Mouse (Mus musculus) thymus, postnatal 36 days (tissue): ENCODE results near the gene Fzr1.

Source experiments
- DNase-seq, 2 experiments: peaks; one replicate each; pipeline ENCODE4 v3.0.0; 2022; ENCODE audit warnings: mixed read lengths in 2 of 2

The Fzr1 gene

DNA sequence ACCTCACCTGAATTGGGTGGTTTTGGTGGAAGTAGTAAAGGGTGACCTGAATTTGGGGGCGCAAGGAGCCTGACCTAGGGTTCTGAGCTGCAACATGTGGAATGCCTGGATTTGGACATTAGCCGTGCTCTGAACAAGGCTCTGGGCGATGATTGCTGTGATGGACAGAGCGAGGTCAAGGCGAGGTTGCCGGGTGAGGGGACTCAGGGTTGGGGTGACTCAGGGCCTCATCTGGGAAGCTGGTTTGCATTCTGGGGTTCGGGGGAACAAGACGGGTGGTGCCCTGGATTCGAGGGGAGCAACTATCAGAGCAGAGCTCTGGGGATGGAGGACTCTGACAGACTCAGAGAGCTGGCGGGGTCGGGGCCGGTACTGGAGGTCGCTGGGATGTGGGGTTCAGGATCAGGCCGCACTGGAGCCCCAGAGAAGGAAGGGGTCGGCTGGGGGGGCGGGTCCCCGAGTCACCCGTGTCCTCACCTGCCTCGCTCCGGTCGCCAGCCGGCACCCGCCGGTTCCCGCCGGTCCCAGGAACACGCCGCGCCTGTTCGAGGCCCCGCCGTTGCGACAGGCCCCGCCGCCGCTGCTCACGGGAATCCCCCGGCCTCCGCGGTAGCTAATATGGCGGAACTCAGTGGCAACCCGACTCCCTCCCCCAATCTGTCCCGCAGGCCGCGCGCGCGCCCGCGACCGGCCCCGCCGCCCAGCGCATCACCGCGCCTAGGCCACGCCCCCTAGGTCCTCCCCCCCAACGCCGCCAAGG is at the start of gene Fzr1:
TSS of gene Fzr1 (minus strand) at position 724 of the 760 bp plus-strand sequence.
- no peak for DNase-seq

DNA sequence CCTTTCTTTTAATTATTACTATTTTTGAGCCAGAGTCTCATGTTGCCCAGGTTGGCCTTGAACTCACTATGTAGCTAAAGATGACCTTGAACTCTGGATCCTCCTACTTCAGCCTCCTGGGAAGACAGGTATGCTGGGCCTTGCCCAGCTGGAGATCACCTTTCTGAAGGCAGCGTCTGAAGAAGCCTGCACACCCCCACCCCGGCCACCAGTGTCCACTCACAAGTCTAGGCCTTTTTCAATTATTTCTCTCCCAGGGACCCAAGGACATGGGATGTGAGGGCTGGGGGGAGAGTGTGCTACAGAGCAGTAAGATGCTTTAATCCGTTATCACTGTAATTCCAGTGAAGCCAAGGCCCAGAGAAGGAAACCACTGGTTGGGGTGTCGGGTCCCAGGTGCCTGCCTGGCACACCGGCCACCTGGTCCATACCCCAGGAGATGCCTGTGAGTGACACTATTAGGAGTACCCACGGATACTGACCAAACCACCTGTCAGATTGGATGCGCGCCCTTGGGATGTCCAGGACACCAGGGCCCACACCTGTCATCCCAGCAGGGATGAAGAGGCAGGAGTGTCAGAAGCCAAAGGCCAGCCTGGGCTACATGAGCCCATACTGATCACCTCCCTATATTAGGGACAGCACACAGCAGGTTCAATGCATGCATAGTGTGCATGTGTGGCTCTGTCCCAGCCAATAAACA is 49.6 kb upstream of the Fzr1 start:
- peak in 1 of 2 experiments; percentile 7 for DNase-seq

DNA sequence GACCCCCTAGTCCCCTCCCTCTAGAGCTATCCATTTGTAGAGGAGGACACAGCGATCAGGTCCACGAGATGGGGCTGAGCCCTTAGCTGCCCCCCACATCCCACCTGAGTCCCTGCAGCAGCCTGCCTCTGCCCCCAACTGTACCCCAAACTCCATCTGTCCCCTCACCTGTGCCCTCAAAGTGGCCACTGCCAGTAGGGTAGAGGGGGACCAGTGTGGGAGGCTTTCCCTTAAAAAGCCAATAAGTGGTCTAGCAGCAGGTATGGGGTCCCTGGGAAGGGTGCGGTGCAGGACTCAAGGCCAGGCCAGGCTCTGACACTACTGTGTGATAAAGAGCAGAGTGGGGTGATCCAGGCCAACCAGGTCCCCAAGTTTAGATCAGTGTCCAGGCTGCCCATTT is 49.0 kb upstream of the Fzr1 start:
- DNase-seq: peak in 1 of 2 experiments; percentile 7

DNA sequence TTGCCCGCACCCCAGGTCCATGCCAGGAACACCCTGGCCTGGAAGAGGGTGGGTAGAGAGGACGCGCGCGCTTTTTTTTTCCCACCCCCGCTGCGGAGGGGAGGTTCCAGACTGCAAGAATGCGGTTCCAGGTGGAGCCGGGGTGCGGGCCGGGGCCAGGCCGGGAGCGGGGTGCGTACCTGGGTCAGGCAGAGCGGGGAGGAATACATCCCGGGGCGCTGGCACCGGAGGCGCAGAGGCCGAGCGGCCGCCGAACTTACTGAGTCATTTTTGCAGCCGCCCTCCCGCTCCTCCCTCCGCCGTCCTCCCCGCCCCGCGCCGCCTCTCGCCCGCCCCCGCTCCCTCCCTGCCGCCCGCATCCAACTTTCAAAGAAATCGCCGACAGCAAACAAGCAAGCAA is 48.6 kb upstream of the Fzr1 start:
- DNase-seq: peak in 1 of 2 experiments; percentile 40

DNA sequence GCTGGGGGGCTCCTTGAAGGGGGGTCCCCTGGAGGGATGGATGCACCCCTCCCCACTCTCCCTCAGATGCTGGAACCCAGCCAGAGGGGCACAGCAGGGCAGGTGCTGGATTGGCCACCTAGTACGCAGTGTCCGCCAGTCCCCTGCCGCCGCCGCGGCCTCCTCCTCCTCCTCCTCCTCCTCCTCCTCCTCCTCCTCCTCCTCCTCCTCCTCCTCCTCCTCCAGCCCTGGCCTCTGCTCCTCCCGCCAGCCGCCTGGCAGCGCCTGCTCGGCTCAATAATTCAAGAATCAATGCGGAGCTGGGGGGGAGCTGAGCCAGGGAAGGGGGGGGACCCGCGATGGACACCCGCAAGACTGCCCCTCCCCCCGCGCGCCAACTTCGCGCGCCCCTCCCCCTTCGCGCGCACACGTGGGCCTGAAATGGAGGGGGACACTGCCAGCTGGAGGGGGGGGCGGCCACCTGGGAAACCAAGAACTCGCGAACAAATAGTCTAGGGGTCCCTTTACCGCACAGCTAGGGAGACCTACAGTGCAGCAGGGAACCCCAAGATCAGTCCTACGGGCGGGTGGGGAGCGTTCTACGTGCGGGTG is 47.9 kb upstream of the Fzr1 start:
- peak in 1 of 2 experiments; percentile 28 for DNase-seq

DNA sequence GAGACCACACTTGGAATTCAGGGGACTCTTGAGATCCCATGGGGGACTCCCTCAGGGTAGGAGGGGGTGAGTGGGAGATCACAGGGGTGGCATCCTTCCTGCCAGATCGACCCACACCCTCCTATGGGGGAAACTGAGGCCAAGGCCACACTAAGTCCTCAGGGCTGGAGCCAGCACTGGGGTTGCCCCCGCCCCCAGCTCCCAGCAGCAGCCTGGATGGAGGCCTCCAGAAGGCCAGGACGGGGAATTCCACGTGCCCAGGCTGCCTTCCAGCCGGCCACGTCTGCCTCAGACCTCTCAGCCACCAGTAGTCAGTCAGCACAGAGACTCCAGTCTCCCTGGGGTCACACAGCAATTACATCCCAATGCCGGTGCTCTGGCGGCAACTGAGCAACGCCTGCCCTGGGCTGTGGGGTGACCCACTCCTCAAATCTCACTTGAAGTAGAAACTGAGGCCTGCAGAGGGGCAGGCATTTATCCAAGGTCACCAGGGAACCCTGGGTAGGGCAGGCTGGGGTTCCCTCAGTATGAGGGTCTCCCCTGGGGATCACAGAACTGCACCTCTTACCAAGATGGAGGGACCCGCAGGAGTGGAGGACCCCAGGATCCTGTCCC is 47.0 kb upstream of the Fzr1 start:
- DNase-seq: peak in 1 of 2 experiments; percentile 9

DNA sequence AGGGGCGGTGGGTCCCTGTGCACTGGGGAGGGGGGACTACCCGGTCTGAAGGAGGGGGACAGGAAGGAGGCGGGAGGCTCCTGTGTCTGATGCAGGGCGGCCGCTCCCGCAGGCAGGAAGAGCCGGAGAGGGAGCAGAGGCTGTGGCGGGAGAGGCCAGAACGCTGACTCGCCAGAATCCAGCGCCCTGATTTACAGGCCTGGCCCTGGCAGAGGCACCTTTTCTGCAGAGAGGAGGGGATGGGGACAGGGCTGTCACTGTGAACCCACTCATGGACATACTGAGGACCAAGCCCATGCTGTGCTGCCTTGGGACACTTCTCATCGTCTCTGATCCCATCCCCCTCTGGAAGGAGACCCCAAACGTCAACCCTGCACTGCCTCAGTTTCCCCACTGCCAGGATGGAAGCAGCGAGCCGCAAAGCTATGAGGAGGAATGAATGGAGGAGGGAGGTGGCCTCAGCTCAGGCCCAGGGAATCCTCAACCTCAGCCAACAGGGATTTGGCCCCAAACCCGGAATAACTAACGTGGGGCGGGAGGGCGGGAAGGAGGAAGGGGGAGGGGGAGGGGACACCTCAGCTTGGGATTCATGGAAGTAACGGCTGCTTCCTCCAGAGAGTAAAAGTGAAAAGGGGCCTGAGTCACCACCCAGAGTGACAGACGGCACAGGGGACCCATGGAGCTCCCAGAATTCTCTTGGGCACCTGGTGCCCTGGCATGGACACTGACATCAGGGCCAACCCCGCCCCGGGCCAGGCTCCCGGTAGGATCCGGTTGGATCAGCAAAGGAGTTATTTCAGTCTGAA is 46.1 kb upstream of the Fzr1 start:
- DNase-seq: peak in 1 of 2 experiments; percentile 26

DNA sequence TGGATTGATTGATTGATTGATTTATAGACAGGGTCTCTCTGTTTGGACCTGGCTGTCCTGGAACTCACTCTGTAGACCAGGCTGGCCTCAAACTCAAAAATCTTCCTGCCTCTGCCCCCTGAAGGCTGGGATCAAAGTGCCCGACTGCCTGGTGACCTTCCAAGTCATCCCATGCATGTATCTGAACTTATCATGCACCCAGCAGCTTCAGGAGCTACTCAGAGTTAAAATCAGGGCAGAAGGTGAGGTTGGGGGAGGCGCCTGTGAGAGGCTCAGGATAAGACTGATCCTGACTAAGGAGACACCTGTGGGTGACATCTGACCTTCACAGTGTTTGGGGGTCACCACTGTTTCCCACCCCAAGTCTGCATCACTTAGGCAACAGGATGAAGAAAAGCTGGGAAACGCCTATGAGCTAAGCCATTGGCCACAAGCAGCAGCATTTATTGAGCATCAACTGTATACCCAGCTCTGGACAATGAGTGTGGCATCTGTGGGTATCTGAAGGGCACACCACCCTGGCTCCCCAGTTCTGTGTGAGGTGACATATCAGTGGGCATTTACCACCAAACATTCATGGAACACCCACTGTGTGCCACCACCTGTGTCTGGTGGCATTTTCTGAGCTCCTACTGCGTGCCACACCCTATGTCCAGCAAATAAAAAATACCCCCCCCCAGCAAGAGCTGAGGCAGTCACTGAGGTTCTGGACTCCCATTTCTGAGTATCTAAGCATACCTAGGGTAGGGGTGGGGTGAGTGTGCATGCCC is 45.3 kb upstream of the Fzr1 start:
- DNase-seq: peak in 1 of 2 experiments; percentile 1

DNA sequence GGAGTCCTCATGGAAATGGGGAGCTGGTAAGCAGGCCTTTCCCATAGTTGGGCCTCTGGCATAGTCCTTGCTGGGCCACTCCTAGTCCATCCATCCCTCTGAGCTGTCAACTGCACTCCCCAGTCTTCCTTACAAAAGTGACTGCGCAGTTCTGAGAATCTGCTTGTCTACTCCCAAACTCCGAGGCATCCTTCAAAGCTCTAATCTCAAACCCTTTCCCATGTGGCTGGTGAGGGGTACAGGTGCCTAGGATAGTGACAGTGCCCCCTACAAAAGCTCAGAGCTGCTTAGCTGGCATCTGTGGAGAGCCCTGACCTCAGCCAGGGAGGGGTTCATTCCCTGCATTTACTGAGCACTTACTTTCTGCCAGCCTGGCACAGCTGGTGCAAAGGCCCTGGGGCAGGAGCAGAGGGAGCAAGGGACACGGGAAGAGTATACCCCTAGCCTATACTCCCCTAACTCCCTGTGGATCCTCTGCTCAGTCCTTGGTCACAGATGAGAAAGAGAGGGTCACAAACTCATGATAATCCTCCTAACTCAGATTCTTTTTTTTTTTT is 44.4 kb upstream of the Fzr1 start:
- DNase-seq: peak in 1 of 2 experiments; percentile 2

DNA sequence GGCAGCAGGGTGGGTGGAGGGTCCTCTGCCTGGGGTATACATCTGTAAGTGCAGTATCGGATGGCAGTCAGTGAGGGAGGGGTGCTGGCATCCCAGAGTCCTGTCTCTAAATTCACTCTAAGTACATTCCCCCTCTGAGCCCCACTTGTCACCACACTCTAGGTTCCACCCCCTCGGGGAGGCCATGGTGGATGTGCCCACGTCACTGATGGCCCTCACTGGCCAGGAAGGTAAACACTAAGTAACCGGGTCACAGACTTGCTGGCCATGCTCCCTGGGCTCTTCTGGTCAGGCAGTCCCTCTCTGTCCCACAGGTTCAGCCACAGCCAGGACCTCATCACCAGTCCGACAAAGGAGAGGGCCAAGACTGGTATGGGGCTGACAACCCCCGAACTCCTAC is 43.9 kb upstream of the Fzr1 start:
- DNase-seq: peak in 1 of 2 experiments; percentile 5

DNA sequence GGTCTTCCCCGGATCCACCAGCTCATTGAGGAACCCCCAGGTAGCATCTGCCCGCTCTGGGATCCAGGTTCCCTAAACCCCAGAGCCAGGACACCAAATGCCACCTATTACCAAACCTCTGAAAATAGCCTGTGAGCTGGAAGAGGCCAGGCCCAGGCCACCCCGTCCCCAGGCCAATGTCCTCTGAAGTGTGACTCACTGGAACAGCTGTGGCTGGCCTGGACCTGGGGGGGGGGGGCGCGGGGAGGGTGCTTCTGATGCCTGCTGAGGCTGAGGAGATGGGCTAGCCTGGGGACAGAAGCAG is 43.4 kb upstream of the Fzr1 start:
- no peak for DNase-seq

DNA sequence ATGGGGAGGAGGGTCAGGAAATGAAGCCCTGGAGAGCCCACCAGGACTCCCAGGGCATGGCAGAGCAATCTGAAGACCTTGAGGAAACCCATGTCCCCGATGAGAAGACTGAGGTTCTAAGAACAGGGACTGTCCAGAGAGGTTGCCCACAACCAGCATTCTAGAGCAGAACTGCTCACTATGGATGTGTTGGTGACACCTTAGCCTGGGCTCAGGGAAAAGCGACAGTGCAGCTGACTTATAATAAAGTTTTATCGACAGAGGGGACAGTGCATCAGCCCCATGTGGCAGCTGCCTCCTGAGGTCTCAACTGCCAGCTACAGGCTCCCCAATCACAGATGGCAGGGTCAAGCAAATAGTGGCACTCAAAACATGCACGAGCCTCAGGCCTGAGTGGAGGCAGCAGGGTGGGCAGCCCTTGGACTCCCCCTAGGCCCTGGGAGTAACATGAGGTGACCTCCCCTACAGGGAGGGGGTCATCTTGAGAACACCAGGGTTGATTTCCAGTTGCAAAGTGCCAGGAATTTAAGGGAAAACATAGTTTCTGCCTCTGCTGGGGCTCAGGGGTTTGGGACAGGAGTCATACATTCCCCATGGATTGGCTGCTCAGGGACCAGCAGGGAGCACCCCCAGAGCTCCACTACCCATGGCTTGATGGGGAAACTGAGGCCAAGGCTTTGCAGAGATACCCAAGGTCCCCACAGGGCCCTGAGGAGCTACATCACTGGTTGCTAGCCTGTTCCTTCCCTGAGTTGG is 42.9 kb upstream of the Fzr1 start:
- DNase-seq: peak in 1 of 2 experiments; percentile 2

DNA sequence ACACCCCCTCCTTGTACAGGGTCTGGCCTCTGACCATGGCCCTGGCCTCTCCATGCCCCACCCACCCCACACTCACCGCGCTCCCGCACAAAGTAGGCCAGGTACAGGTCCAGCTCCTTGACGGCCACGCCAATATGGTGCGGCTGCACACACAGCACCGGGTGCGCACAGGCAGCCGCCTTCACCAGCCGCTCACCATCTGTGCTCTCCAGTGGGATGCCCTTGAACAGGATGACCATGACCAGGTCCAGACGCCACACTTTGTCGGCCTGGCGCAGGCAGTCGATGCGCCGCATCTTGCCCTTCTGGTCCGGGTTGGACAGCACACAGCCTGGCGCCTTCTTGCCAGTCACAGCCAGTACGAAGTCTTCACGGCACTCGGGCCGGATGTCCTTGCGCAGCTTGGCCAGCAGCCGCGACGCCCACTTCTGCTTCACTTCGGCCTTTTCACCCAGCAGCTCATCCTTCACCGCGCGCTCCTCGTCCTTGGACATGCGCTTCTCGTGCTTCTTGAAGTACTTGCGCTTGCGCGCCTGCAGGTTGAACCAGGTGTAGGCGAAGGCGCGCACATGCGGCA is 42.0 kb upstream of the Fzr1 start:
- peak in 1 of 2 experiments; percentile 11 for DNase-seq

DNA sequence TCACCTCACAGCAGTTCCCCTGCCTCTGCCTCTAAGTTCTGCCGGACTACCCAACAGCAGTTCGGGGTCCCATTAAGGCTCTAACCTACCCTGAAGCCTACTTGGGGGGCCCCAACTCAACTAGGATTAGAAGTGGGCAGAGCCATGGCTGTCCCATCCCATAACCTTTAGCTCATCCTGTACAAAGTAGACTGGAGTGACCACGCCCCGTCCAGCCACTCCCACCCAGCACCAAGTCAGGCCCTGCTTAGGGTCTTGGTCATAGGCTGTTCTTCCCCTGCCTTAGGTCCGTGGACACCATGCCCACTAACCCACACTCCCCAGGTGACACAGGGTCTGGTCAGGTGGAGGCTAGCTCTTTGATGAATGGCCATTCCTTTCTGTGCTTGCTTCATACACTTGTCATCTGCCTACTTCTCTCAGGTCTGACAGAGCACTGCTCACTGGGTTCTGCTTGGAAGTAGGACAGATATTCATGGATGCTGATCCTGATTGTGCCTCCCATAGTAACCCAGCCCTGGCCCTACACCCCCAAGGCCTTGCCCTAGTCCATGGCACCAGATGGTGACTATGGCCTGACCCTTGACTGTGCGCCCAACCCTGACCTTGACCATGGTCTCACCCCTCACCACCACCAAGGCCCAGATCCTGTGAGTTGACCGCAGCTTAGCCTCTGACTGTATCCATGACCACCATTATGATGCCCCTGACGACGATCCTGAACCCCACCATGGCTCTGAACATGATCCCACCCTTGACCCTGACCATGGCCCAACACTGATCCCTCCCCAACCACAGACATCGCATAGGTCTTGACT is 41.0 kb upstream of the Fzr1 start:
- peak in 1 of 2 experiments; percentile 1 for DNase-seq

DNA sequence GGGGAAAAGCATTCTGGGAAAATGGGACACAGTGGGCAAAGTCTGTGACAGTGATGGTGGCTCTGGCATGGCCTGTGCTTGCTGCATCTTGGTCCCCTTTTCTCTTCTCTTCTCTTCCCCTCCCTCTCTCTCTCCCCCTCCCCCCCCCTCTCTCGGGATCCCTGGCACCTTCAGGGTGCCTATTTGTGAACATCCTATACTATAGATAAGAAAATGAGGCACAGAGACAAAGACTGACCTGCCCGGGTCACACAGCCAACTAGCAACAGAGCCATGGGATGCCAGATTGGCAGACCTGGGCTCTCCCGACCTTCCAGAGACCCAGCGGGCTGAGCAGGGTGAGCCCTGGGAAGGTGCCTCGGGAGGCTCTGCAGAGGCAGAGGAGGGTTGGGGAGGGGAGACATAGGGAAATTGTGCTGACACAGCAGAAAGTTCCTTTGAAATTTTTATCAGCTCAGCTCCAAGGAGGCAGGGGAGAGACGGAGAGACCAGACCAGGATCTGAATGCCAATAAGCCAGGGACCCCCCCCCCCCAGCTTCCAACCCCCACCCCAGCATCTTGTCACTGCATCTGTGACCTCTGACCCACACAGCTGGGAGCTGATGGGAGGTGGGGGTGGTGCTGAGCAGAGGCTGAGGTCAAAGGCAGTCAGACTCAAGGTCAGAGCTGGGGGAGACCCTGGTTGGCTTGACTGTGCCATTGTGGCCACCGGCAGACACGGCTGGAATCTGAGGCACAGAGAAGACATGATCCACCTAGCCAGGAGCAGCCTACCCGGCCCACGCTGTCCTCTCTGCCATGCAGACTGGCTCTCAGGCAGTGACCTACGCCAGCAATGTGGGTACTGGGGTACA is 40.1 kb upstream of the Fzr1 start:
- peak in 1 of 2 experiments; percentile 3 for DNase-seq

DNA sequence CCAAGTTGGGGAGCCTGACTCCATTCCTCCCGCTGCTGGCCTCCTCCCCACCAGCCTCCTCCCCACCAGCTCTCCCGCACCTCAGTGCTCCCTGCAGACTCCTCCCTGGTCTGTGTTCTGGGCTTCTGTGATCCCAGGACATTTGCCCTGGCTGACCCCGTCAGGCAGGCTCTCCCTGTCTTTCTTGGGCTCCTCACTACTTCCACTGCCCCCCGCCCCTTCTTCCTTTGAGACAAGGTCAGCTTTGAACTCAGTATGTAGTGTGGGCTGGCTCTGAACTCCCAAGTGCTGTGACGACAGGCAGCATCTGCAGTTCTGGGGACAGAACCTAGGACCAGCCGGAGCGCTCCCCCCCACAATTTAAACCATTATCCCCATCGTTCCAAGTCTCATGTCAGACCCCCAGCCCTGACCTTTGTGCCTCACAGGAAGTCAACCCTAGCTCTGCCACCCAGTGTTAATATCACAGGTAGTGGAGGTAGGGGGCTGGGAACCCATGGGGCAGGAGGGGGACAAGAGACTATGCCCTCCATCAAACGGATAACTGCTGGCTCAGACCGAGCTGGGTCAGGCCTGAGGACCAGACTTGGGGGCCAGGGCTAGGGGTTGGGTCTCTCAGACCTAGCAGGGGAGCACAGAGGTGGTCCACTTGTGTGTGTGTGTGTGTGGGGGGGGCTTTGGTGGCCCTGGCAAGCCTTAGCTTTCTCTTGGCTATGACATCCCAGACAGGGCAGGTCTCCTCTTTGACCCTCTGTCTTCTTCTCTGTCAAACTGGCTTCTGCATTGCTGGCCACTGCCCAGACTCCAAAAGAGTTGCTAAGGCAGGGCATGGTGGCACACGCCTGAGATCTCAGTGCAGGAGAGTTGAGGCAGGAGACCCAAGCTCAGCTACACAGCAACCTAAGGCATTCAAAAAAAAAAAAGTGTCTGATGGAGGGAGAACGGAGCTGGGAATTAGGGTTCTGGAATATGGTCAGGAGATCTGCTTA is 39.2 kb upstream of the Fzr1 start:
- peak in 1 of 2 experiments; percentile 2 for DNase-seq
